Mouse (Mus musculus): ENCODE measurements at regions not wholly inside any gene's neighbourhood (a gene's known extent, or its start where the extent isn't known, plus 50 kb on each side); places are given as distances from the start of the nearest gene placed in this dataset.

GRCm38 (mm10) chr11:113173317-113173716, 391.3 kb downstream of the Sox9 start:
- intact Hi-C loops (cut with DNase I), result loop anchor here (10.0 kb wide), 1 partner anchor 231 kb away; no protein-coding TSS in a partner anchor

- intact Hi-C loops (cut with DNase I), result loop anchor here (10.0 kb wide), 1 partner anchor 231 kb away; no protein-coding TSS in a partner anchor
Observed at GRCm38 (mm10) chr11:113174011-113174507, 392.0 kb downstream of the Sox9 start.

- intact Hi-C loops (cut with DNase I), result loop anchor here (5.0 to 10.0 kb wide), 4 partner anchors 229 to 637 kb away; partner anchors contain the start of gene Sstr2
Observed at GRCm38 (mm10) chr11:113175323-113175722, 393.3 kb downstream of the Sox9 start.

- intact Hi-C loops (cut with DNase I), result loop anchor here (5.0 to 10.0 kb wide), 4 partner anchors 229 to 636 kb away; partner anchors contain the start of gene Sstr2
Observed at GRCm38 (mm10) chr11:113176183-113176582, 394.2 kb downstream of the Sox9 start.

- intact Hi-C loops (cut with DNase I), result loop anchor here (2.0 to 10.0 kb wide), 5 partner anchors 118 to 634 kb away; partner anchors contain the start of gene Sstr2
Observed at GRCm38 (mm10) chr11:113178375-113178774, 396.4 kb downstream of the Sox9 start.

- intact Hi-C loops (cut with DNase I), result no loop called here
Observed at GRCm38 (mm10) chr11:113180008-113180407, 398.0 kb downstream of the Sox9 start.

- intact Hi-C loops (cut with DNase I), result no loop called here
Observed at GRCm38 (mm10) chr11:113182083-113182861, 400.2 kb downstream of the Sox9 start.

GRCm38 (mm10) chr11:113183556-113183955, 401.5 kb downstream of the Sox9 start:
- intact Hi-C loops (cut with DNase I), result no loop called here

- intact Hi-C loops (cut with DNase I), result no loop called here
Observed at GRCm38 (mm10) chr11:113184095-113184494, 402.1 kb downstream of the Sox9 start.

GRCm38 (mm10) chr11:113187407-113187806, 405.4 kb downstream of the Sox9 start:
- intact Hi-C loops (cut with DNase I), result no loop called here

- intact Hi-C loops (cut with DNase I), result no loop called here
Observed at GRCm38 (mm10) chr11:113188263-113188920, 406.4 kb downstream of the Sox9 start.

GRCm38 (mm10) chr11:113190006-113190405, 408.0 kb downstream of the Sox9 start:
- intact Hi-C loops (cut with DNase I), result no loop called here

- intact Hi-C loops (cut with DNase I), result no loop called here
Observed at GRCm38 (mm10) chr11:113190520-113190919, 408.5 kb downstream of the Sox9 start.

- intact Hi-C loops (cut with DNase I), result no loop called here
Observed at GRCm38 (mm10) chr11:113191006-113191405, 409.0 kb downstream of the Sox9 start.

- intact Hi-C loops (cut with DNase I), result no loop called here
Observed at GRCm38 (mm10) chr11:113192086-113192856, 410.2 kb downstream of the Sox9 start.

GRCm38 (mm10) chr11:113194144-113194827, 412.3 kb downstream of the Sox9 start:
- intact Hi-C loops (cut with DNase I), result no loop called here
